Mouse (Mus musculus): ENCODE measurements around the gene Uhrf1bp1l. TPM values are rescaled to one million over a fixed set of nuclear protein-coding genes. Genes with fewer than 3 reads are reported as not detected.

Uhrf1bp1l gene
- polyA plus RNA-seq, 1 experiment from 2014 or later, result 27.3 TPM

GRCm38 (mm10) chr10:89776029-89776428 lies 31.2 kb downstream of the Uhrf1bp1l start:
- H3K9ac ChIP-seq, result no peak overlapping the region
- no peak overlapping the region for H3K27ac ChIP-seq
- no peaks in the 10 kb centered on the region for H3K9me3 ChIP-seq
- H3K4me1 ChIP-seq, result no peaks in the 10 kb centered on the region
- no peak overlapping the region for H3K4me2 ChIP-seq (replicated peaks)
- WGBS, result 92% methylated on average over 6 of the region's 6 CpGs
- H3K36me3 ChIP-seq, result peaks cover 13% of the 10 kb centered on the region; the same call in 1 of the 2 replicates
- no peaks in the 10 kb centered on the region for H3K27me3 ChIP-seq
- ATAC-seq (ENCODE audit: insufficient number of reproducible peaks, insufficient read depth, low FRiP score, low TSS enrichment), result no peak
- H3K4me3 ChIP-seq, result no peak overlapping the region

- ATAC-seq (ENCODE audit: insufficient number of reproducible peaks, insufficient read depth, low FRiP score, low TSS enrichment), result no peak
- no peak overlapping the region for H3K4me3 ChIP-seq
- no peaks in the 10 kb centered on the region for H3K27me3 ChIP-seq
- H3K36me3 ChIP-seq, result no peaks in the 10 kb centered on the region
- no peaks in the 10 kb centered on the region for H3K9me3 ChIP-seq
- H3K4me1 ChIP-seq, result no peaks in the 10 kb centered on the region
- H3K27ac ChIP-seq, result no peak overlapping the region
- WGBS, result 91% methylated on average over 4 of the region's 4 CpGs
- no peak overlapping the region for H3K4me2 ChIP-seq (replicated peaks)
- no peak overlapping the region for H3K9ac ChIP-seq
Measured at GRCm38 (mm10) chr10:89791870-89792269, 47.1 kb downstream of the Uhrf1bp1l start.

- Histone ChIP-seq H3K27me3 (no peaks in the 10 kb centered on the region), H3K27ac (no peak overlapping the region), H3K36me3 (no peaks in the 10 kb centered on the region), H3K4me1 (no peaks in the 10 kb centered on the region), H3K9ac (no peak overlapping the region), H3K4me3 (no peak overlapping the region), H3K4me2 (replicated peaks) (no peak overlapping the region), H3K9me3 (no peaks in the 10 kb centered on the region)
- 89% methylated on average over 6 of the region's 6 CpGs for WGBS
- ATAC-seq (ENCODE audit: insufficient number of reproducible peaks, insufficient read depth, low FRiP score, low TSS enrichment), result no peak
Measured at GRCm38 (mm10) chr10:89794121-89794520, 49.3 kb downstream of the Uhrf1bp1l start.

- no peaks in the 10 kb centered on the region for H3K9me3 ChIP-seq
- WGBS, result 85% methylated on average over 4 of the region's 4 CpGs
- H3K4me3 ChIP-seq, result no peak overlapping the region
- H3K36me3 ChIP-seq, result peaks cover 13% of the 10 kb centered on the region
- no peaks in the 10 kb centered on the region for H3K27me3 ChIP-seq
- H3K27ac ChIP-seq, result no peak overlapping the region
- ATAC-seq (ENCODE audit: insufficient number of reproducible peaks, insufficient read depth, low FRiP score, low TSS enrichment), result no peak
- H3K4me1 ChIP-seq, result no peaks in the 10 kb centered on the region
- no peak overlapping the region for H3K9ac ChIP-seq
- H3K4me2 ChIP-seq (replicated peaks), result no peak overlapping the region
Measured at GRCm38 (mm10) chr10:89819146-89819545, 74.4 kb downstream of the Uhrf1bp1l start.

GRCm38 (mm10) chr10:89823906-89824305 lies 79.1 kb downstream of the Uhrf1bp1l start:
- 52% methylated on average over 2 of the region's 2 CpGs for WGBS
- no peak for ATAC-seq (ENCODE audit: insufficient number of reproducible peaks, insufficient read depth, low FRiP score, low TSS enrichment)
- Histone ChIP-seq H3K27ac (no peak overlapping the region), H3K9me3 (no peaks in the 10 kb centered on the region), H3K27me3 (no peaks in the 10 kb centered on the region), H3K4me1 (no peaks in the 10 kb centered on the region), H3K4me2 (replicated peaks) (no peak overlapping the region), H3K36me3 (no peaks in the 10 kb centered on the region), H3K4me3 (no peak overlapping the region), H3K9ac (no peak overlapping the region)

- Histone ChIP-seq H3K27me3 (no peaks in the 10 kb centered on the region), H3K27ac (no peak overlapping the region)
- 62% methylated on average over 3 of the region's 3 CpGs for WGBS
Measured at GRCm38 (mm10) chr10:89826896-89827295, 82.1 kb downstream of the Uhrf1bp1l start.

GRCm38 (mm10) chr10:89832334-89832733 lies 87.5 kb downstream of the Uhrf1bp1l start:
- H3K27me3 ChIP-seq, result no peaks in the 10 kb centered on the region

More at GRCm38 (mm10) chr10:89826896-89827295, 82.1 kb downstream of the Uhrf1bp1l start:
- Histone ChIP-seq H3K4me3 (no peak overlapping the region), H3K4me2 (replicated peaks) (no peak overlapping the region), H3K9ac (no peak overlapping the region), H3K9me3 (no peaks in the 10 kb centered on the region), H3K4me1 (no peaks in the 10 kb centered on the region), H3K36me3 (no peaks in the 10 kb centered on the region)
- no peak for ATAC-seq (ENCODE audit: insufficient number of reproducible peaks, insufficient read depth, low FRiP score, low TSS enrichment)

GRCm38 (mm10) chr10:89833166-89833565 lies 88.4 kb downstream of the Uhrf1bp1l start:
- H3K4me2 ChIP-seq (replicated peaks), result no peak overlapping the region
- H3K4me3 ChIP-seq, result no peak overlapping the region
- no peak overlapping the region for H3K9ac ChIP-seq
- H3K27ac ChIP-seq, result no peak overlapping the region
- 84% methylated on average over 10 of the region's 10 CpGs for WGBS
- H3K9me3 ChIP-seq, result no peaks in the 10 kb centered on the region
- no peaks in the 10 kb centered on the region for H3K4me1 ChIP-seq
- no peaks in the 10 kb centered on the region for H3K36me3 ChIP-seq
- no peaks in the 10 kb centered on the region for H3K27me3 ChIP-seq
- no peak for ATAC-seq (ENCODE audit: insufficient number of reproducible peaks, insufficient read depth, low FRiP score, low TSS enrichment)

More at GRCm38 (mm10) chr10:89832334-89832733, 87.5 kb downstream of the Uhrf1bp1l start:
- no peaks in the 10 kb centered on the region for H3K4me1 ChIP-seq
- no peak overlapping the region for H3K27ac ChIP-seq
- no peak overlapping the region for H3K4me2 ChIP-seq (replicated peaks)
- 74% methylated on average over 4 of the region's 4 CpGs for WGBS
- no peak overlapping the region for H3K9ac ChIP-seq
- no peak for ATAC-seq (ENCODE audit: insufficient number of reproducible peaks, insufficient read depth, low FRiP score, low TSS enrichment)
- H3K36me3 ChIP-seq, result no peaks in the 10 kb centered on the region
- H3K9me3 ChIP-seq, result no peaks in the 10 kb centered on the region
- H3K4me3 ChIP-seq, result no peak overlapping the region

- WGBS, result 52% methylated on average over 3 of the region's 3 CpGs
- Histone ChIP-seq H3K36me3 (no peaks in the 10 kb centered on the region), H3K9ac (no peak overlapping the region), H3K4me3 (no peak overlapping the region), H3K4me2 (replicated peaks) (no peak overlapping the region), H3K27me3 (no peaks in the 10 kb centered on the region), H3K27ac (no peak overlapping the region), H3K9me3 (no peaks in the 10 kb centered on the region), H3K4me1 (no peaks in the 10 kb centered on the region)
- no peak for ATAC-seq (ENCODE audit: insufficient number of reproducible peaks, insufficient read depth, low FRiP score, low TSS enrichment)
Measured at GRCm38 (mm10) chr10:89837476-89837875, 92.7 kb downstream of the Uhrf1bp1l start.

- no peaks in the 10 kb centered on the region for H3K4me1 ChIP-seq
- H3K4me2 ChIP-seq (replicated peaks), result no peak overlapping the region
- no peak overlapping the region for H3K27ac ChIP-seq
- H3K27me3 ChIP-seq, result no peaks in the 10 kb centered on the region
- 82% methylated on average over 3 of the region's 3 CpGs for WGBS
- H3K9ac ChIP-seq, result no peak overlapping the region
- no peak for ATAC-seq (ENCODE audit: insufficient number of reproducible peaks, insufficient read depth, low FRiP score, low TSS enrichment)
- no peak overlapping the region for H3K4me3 ChIP-seq
- H3K36me3 ChIP-seq, result no peaks in the 10 kb centered on the region
- H3K9me3 ChIP-seq, result no peaks in the 10 kb centered on the region
Measured at GRCm38 (mm10) chr10:89838834-89839233, 94.0 kb downstream of the Uhrf1bp1l start.

- H3K36me3 ChIP-seq, result no peaks in the 10 kb centered on the region
Measured at GRCm38 (mm10) chr10:89850951-89851350, 106.2 kb downstream of the Uhrf1bp1l start.

GRCm38 (mm10) chr10:89855251-89855875 lies 110.6 kb downstream of the Uhrf1bp1l start:
- no peaks in the 10 kb centered on the region for H3K36me3 ChIP-seq
- no peak overlapping the region for H3K4me3 ChIP-seq
- no peak for ATAC-seq (ENCODE audit: insufficient number of reproducible peaks, insufficient read depth, low FRiP score, low TSS enrichment)
- 51% methylated on average over 5 of the region's 5 CpGs for WGBS
- H3K27me3 ChIP-seq, result no peaks in the 10 kb centered on the region
- H3K27ac ChIP-seq, result no peak overlapping the region
- no peak overlapping the region for H3K9ac ChIP-seq
- no peaks in the 10 kb centered on the region for H3K4me1 ChIP-seq
- no peaks in the 10 kb centered on the region for H3K9me3 ChIP-seq
- no peak overlapping the region for H3K4me2 ChIP-seq (replicated peaks)

More at GRCm38 (mm10) chr10:89850951-89851350, 106.2 kb downstream of the Uhrf1bp1l start:
- Histone ChIP-seq H3K4me2 (replicated peaks) (no peak overlapping the region), H3K4me1 (no peaks in the 10 kb centered on the region), H3K9me3 (0 out of 2 replicates have a peak, but pooled peaks cover 2% of the 10 kb centered on the region), H3K4me3 (no peak overlapping the region), H3K27ac (no peak overlapping the region), H3K9ac (no peak overlapping the region), H3K27me3 (no peaks in the 10 kb centered on the region)
- no peak for ATAC-seq (ENCODE audit: insufficient number of reproducible peaks, insufficient read depth, low FRiP score, low TSS enrichment)
- 90% methylated on average over 6 of the region's 6 CpGs for WGBS
